Mouse (Mus musculus) thymus, adult 2 months (tissue): ENCODE data around the gene Sympk. TPM values are rescaled to one million over a fixed set of nuclear protein-coding genes. Genes with fewer than 3 reads are reported as not detected.

ENCODE experiments used
- DNase-seq: peaks from one replicate; pipeline ENCODE4 v3.0.0; 2021
- H3K27ac ChIP-seq: fragments of 200-500 bp; 2 replicates; pipeline ENCODE4 v1.5.1; 2012; ENCODE audit warnings: low read length, control low read depth; ENCODE audit not compliant: control insufficient read depth, insufficient read depth
- H3K27me3 ChIP-seq: fragments of 200-500 bp; 2 replicates; pipeline ENCODE4 v1.6.1; 2012; ENCODE audit warnings: mild to moderate bottlenecking, low read length, moderate library complexity, mixed read lengths; ENCODE audit not compliant: control insufficient read depth, insufficient read depth
- H3K36me3 ChIP-seq: fragments of 200-500 bp; 2 replicates; pipeline ENCODE4 v1.6.1; 2012; ENCODE audit warnings: mild to moderate bottlenecking, low read length, moderate library complexity; ENCODE audit not compliant: control insufficient read depth, insufficient read depth
- H3K4me1 ChIP-seq: fragments of 200-500 bp; replicated peaks from 2 replicates; pipeline ENCODE4 v1.6.1; 2012; ENCODE audit warnings: low read length; ENCODE audit not compliant: control insufficient read depth, insufficient read depth
- H3K4me3 ChIP-seq: fragments of 200-500 bp; 2 replicates; pipeline ENCODE4 v1.5.1; 2012; ENCODE audit warnings: mild to moderate bottlenecking, low read length, control low read depth, moderate library complexity; ENCODE audit not compliant: control insufficient read depth, insufficient read depth
- CTCF ChIP-seq: fragments of 200-500 bp; IDR thresholded peaks from 2 replicates; pipeline ENCODE4 v1.5.1; 2012; ENCODE audit warnings: mild to moderate bottlenecking, control low read depth, low read length, moderate library complexity, borderline replicate concordance; ENCODE audit not compliant: control insufficient read depth, poor library complexity, insufficient read depth; ENCODE audit errors: extremely low read depth
- POLR2A ChIP-seq: fragments of 200-500 bp; IDR thresholded peaks from 2 replicates; pipeline ENCODE4 v1.6.1; 2012; ENCODE audit warnings: mild to moderate bottlenecking, low read length, control low read depth, moderate library complexity; ENCODE audit not compliant: control insufficient read depth, poor library complexity, insufficient read depth; ENCODE audit errors: extremely low read depth
- WGBS: fragments of 180-500 bp; shearing (Covaris S2); methylation state at CpG from one replicate; pipeline ENCODE4 v1.1.7; 2018; 5-methylcytosine and 5-hydroxymethylcytosine counted together
- polyA plus RNA-seq: library from polyadenylated mRNA; depleted of rRNA; stranded (reverse); fragments of >200 nt; gene quantifications from 2 replicates; pipeline ENCODE4 v1.2.3, GENCODE M21; 2012

The Sympk gene
- polyA plus RNA-seq, 1 experiment: 150 TPM

- TF ChIP-seq CTCF: no peak
- no peak for TF ChIP-seq POLR2A
- DNase-seq: no peak
- no peak overlapping the region for H3K4me3 ChIP-seq
- no peaks in the 10 kb centered on the region for H3K27me3 ChIP-seq
- H3K4me1 ChIP-seq: no peaks in the 10 kb centered on the region
- WGBS: 99% methylated on average over 7 of the region's 7 CpGs
- peaks cover 20% of the 10 kb centered on the region for H3K36me3 ChIP-seq
- no peak overlapping the region for H3K27ac ChIP-seq
Observed at GRCm38 (mm10) chr7:19053136-19053532, 29.0 kb downstream of the Sympk start.

GRCm38 (mm10) chr7:19054047-19054776 is 30.0 kb downstream of the Sympk start, which contains the start of gene Rsph6a:
TSS of gene Rsph6a (plus strand) at chr7:19054690.
- no peaks in the 10 kb centered on the region for H3K27me3 ChIP-seq
- TF ChIP-seq CTCF (0 out of 2 replicates have a peak, but pooled peaks have one; percentile 47), POLR2A (no peak)
- peak; percentile 41 for DNase-seq
- no peaks in the 10 kb centered on the region for H3K4me1 ChIP-seq
- WGBS: 83% methylated on average over 33 of the region's 33 CpGs
- peaks cover 12% of the 10 kb centered on the region for H3K36me3 ChIP-seq
- H3K4me3 ChIP-seq: no peak within 1 kb of the TSS
- H3K27ac ChIP-seq: no peak within 1 kb of the TSS

- H3K27ac ChIP-seq: no peak overlapping the region
- TF ChIP-seq POLR2A (no peak), CTCF (no peak)
- H3K27me3 ChIP-seq: no peaks in the 10 kb centered on the region
- no peak for DNase-seq
- no peak overlapping the region for H3K4me3 ChIP-seq
- H3K36me3 ChIP-seq: peaks cover 7% of the 10 kb centered on the region
- H3K4me1 ChIP-seq: no peaks in the 10 kb centered on the region
- 92% methylated on average over 9 of the region's 9 CpGs for WGBS
Observed at GRCm38 (mm10) chr7:19054777-19055076, 30.6 kb downstream of the Sympk start.

GRCm38 (mm10) chr7:19055108-19055507 is 30.9 kb downstream of the Sympk start:
- 98% methylated on average over 8 of the region's 8 CpGs for WGBS
- Histone ChIP-seq H3K4me1 (no peaks in the 10 kb centered on the region), H3K27me3 (no peaks in the 10 kb centered on the region), H3K27ac (no peak overlapping the region), H3K36me3 (peaks cover 5% of the 10 kb centered on the region), H3K4me3 (no peak overlapping the region)
- no peak for DNase-seq
- TF ChIP-seq POLR2A (no peak), CTCF (no peak)

GRCm38 (mm10) chr7:19057405-19057804 is 33.2 kb downstream of the Sympk start:
- H3K4me1 ChIP-seq: no peaks in the 10 kb centered on the region
- WGBS: 71% methylated on average over 10 of the region's 10 CpGs
- no peaks in the 10 kb centered on the region for H3K36me3 ChIP-seq
- H3K27ac ChIP-seq: no peak overlapping the region
- no peak overlapping the region for H3K4me3 ChIP-seq
- H3K27me3 ChIP-seq: no peaks in the 10 kb centered on the region
- TF ChIP-seq CTCF: no peak
- DNase-seq: no peak

- Histone ChIP-seq H3K4me1 (no peaks in the 10 kb centered on the region), H3K4me3 (no peak overlapping the region), H3K27me3 (peaks cover 8% of the 10 kb centered on the region; the same call in 1 of the 2 replicates), H3K36me3 (no peaks in the 10 kb centered on the region), H3K27ac (no peak overlapping the region)
- 57% methylated on average over 13 of the region's 13 CpGs for WGBS
- DNase-seq: no peak
- TF ChIP-seq POLR2A (no peak), CTCF (no peak)
Observed at GRCm38 (mm10) chr7:19065896-19066295, 41.7 kb downstream of the Sympk start.

- no peak for DNase-seq
- Histone ChIP-seq H3K27ac (no peak overlapping the region), H3K36me3 (no peaks in the 10 kb centered on the region), H3K27me3 (peaks cover 8% of the 10 kb centered on the region; the same call in 1 of the 2 replicates), H3K4me3 (no peak overlapping the region), H3K4me1 (no peaks in the 10 kb centered on the region)
- no peak for TF ChIP-seq POLR2A
- TF ChIP-seq CTCF: no peak
- 34% methylated on average over 14 of the region's 14 CpGs for WGBS
Observed at GRCm38 (mm10) chr7:19067063-19067462, 42.9 kb downstream of the Sympk start.
